Mouse (Mus musculus) brain, embryonic 14.5 days (tissue): ENCODE data around the gene Ing4.

Experiments used
- CTCF ChIP-seq: fragments of 200-500 bp; IDR thresholded peaks from 2 replicates; pipeline ENCODE4 v1.5.1; 2012; ENCODE audit warnings: inconsistent platforms, mild to moderate bottlenecking, moderate library complexity, borderline replicate concordance; ENCODE audit not compliant: insufficient read depth, insufficient read length; ENCODE audit errors: extremely low read depth
- POLR2A ChIP-seq: fragments of 200-500 bp; IDR thresholded peaks from 2 replicates; pipeline ENCODE4 v1.6.1; 2012; ENCODE audit warnings: mild to moderate bottlenecking, inconsistent platforms, borderline replicate concordance; ENCODE audit not compliant: poor library complexity, insufficient read depth, insufficient read length, severe bottlenecking; ENCODE audit errors: extremely low read depth

DNA sequence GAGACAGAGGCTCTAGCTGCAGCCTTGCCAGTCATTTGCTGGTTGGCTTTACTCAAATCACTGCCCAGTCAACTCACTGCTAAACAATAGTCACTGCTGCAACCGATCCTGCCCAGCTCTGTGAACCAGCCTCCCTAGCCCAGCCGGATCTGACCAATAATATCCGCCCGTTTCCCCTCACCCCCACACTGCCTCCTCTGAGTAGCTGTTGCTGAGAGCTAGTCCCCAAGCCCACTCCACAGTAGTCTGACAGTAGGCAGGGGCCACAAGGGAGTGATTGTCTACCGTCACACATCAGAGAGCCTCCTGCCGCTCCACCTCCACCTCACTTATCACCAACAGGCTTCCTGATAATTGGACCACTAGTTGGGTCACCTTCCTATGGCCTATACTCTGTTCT, 21.9 kb downstream of the Ing4 start:
- TF ChIP-seq POLR2A (no peak), CTCF (no peak)
